Mouse (Mus musculus) midbrain, embryonic 14.5 days (tissue): ENCODE data around the gene Gm13290. TPM values are rescaled to one million over a fixed set of nuclear protein-coding genes. Genes with fewer than 3 reads are reported as not detected.
"Not testable (repeated sequence)": the region's sequence is repeated elsewhere in the genome, so short reads cannot be mapped to it uniquely, and the experiment has no call there.

Source experiments
- ATAC-seq: fragments of 200-750 bp; cut with Nextera tagmentation; 2 replicates; pipeline ENCODE4 v1.8.0; 2017; ENCODE audit warnings: moderate number of reproducible peaks, moderate library complexity; ENCODE audit not compliant: low FRiP score, low TSS enrichment
- DNase-seq: peaks from one replicate; pipeline ENCODE4 v3.0.0-alpha.2; 2015
- H3K27ac ChIP-seq: fragments of 300-500 bp; sonication (generic); replicated peaks from 2 replicates; pipeline ENCODE4 v1.5.1; 2014; ENCODE audit warnings: mild to moderate bottlenecking, low read depth, low read length, moderate library complexity
- H3K27me3 ChIP-seq: fragments of 300-500 bp; sonication (generic); 2 replicates; pipeline ENCODE4 v1.6.1; 2014; ENCODE audit warnings: low read length, control low read depth, mixed read lengths; ENCODE audit not compliant: control insufficient read depth, insufficient read depth
- H3K36me3 ChIP-seq: fragments of 300-500 bp; sonication (generic); 2 replicates; pipeline ENCODE4 v1.6.1; 2014; ENCODE audit warnings: low read length, control low read depth; ENCODE audit not compliant: control insufficient read depth, insufficient read depth
- H3K4me1 ChIP-seq: fragments of 300-500 bp; sonication (generic); 2 replicates; pipeline ENCODE4 v1.6.1; 2014; ENCODE audit warnings: mild to moderate bottlenecking, antibody characterized with exemption, low read length, control low read depth; ENCODE audit not compliant: control insufficient read depth, insufficient read depth
- H3K4me2 ChIP-seq: fragments of 300-500 bp; sonication (generic); 2 replicates; pipeline ENCODE4 v1.6.1; 2014; ENCODE audit warnings: mild to moderate bottlenecking, low read length, moderate library complexity
- H3K4me3 ChIP-seq: fragments of 300-500 bp; sonication (generic); replicated peaks from 2 replicates; pipeline ENCODE4 v1.5.1; 2014; ENCODE audit warnings: low read depth, low read length
- H3K9ac ChIP-seq: fragments of 300-500 bp; sonication (generic); replicated peaks from 2 replicates; pipeline ENCODE4 v1.6.1; 2014; ENCODE audit warnings: mild to moderate bottlenecking, low read length, moderate library complexity
- H3K9me3 ChIP-seq: fragments of 300-500 bp; sonication (generic); 2 replicates; pipeline ENCODE4 v1.6.1; 2016; ENCODE audit warnings: low read length, control low read depth, mixed read lengths; ENCODE audit not compliant: control insufficient read depth
- WGBS: fragments of 180-500 bp; shearing (Covaris S2); extraction: QIAGEN DNeasy Blood & Tissue Kit; methylation state at CpG from one replicate; pipeline ENCODE4 v1.1.7; 2014; 5-methylcytosine and 5-hydroxymethylcytosine counted together
- polyA plus RNA-seq: library from polyadenylated mRNA; unstranded; fragments of >200 nt; fragmentation: Nextera tagmentation; extraction: Ambion mirVana; gene quantifications from 2 replicates; pipeline ENCODE4 v1.2.1, GENCODE M21; 2014

The Gm13290 gene
- polyA plus RNA-seq, result not detected in 2 replicates

- H3K27ac ChIP-seq, ATAC-seq, H3K27me3 ChIP-seq, H3K9ac ChIP-seq, H3K4me2 ChIP-seq, H3K4me3 ChIP-seq, DNase-seq, H3K9me3 ChIP-seq, H3K36me3 ChIP-seq, H3K4me1 ChIP-seq: not testable (repeated sequence)
- WGBS, result no CpG with 5 or more reads among the region's 32 CpGs
These were observed at the start of gene Gm13290 for GRCm38 (mm10) chr4:88773534-88773933. Gene Gm13290 (plus strand): TSS chr4:88773834.

DNA sequence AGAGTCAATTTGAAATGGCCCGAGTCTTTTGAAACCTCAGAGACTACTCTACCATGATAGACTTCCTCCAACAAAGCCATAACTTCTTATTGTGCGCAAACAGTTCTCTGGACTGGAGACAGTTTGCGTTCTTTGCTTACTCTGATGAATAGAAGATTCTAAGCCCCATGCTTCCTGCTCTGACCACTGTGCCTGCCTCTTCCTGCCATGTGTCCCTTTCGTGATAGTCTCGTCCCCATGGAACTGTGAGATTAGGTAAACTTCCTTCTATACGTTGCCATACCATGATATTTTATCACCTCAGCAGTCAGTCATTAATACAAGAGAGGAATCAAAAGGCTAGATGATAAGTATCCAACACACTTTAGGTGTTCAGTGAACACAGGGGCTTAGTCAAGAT lies 46.9 kb upstream of the Gm13290 start:
- H3K4me1 ChIP-seq, result no peaks in the 10 kb centered on the region
- ATAC-seq, result no peak
- no peak for DNase-seq
- no peak overlapping the region for H3K4me2 ChIP-seq
- H3K36me3 ChIP-seq, result no peaks in the 10 kb centered on the region
- no peak overlapping the region for H3K27ac ChIP-seq
- H3K4me3 ChIP-seq, result no peak overlapping the region
- H3K9me3 ChIP-seq, result no peaks in the 10 kb centered on the region
- 93% methylated on average over 6 of the region's 6 CpGs for whole genome bisulfite sequencing
- H3K27me3 ChIP-seq, result no peaks in the 10 kb centered on the region
- H3K9ac ChIP-seq, result no peak overlapping the region

- Histone ChIP-seq H3K4me1 (no peaks in the 10 kb centered on the region), H3K36me3 (no peaks in the 10 kb centered on the region), H3K9ac (no peak overlapping the region), H3K4me2 (no peak overlapping the region), H3K27me3 (no peaks in the 10 kb centered on the region), H3K27ac (no peak overlapping the region), H3K9me3 (no peaks in the 10 kb centered on the region), H3K4me3 (no peak overlapping the region)
- DNase-seq, result peak; percentile 57
- ATAC-seq, result no peak
- WGBS, result 3% methylated on average over 1 of the region's 1 CpGs
These were observed 46.3 kb upstream of the Gm13290 start for GRCm38 (mm10) chr4:88727324-88727723.

DNA sequence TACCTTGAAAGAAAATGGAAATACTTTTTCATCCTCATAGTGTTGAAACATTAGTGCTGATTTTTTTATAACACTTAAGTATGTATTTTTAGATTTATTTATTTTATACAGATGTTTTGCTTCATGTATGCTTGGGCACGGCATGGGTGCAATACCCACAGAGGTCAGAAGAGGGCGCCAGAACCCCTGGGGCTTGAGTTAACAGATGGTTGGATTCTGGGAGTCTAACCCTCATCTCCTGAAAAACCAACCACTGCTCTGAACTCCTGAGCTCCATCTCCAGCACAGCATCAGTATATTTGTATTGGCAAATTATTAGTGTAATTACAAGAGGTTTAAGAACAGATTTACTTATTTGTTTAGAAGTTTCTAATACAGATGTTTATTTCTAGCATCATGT lies 35.2 kb upstream of the Gm13290 start:
- no peak for ATAC-seq
- Histone ChIP-seq H3K36me3 (no peaks in the 10 kb centered on the region), H3K27ac (no peak overlapping the region), H3K4me1 (no peaks in the 10 kb centered on the region), H3K27me3 (no peaks in the 10 kb centered on the region), H3K9ac (no peak overlapping the region), H3K4me2 (no peak overlapping the region), H3K9me3 (no peaks in the 10 kb centered on the region), H3K4me3 (no peak overlapping the region)
- peak; percentile 79 for DNase-seq
- WGBS, result 5% methylated on average over 2 of the region's 2 CpGs

DNA sequence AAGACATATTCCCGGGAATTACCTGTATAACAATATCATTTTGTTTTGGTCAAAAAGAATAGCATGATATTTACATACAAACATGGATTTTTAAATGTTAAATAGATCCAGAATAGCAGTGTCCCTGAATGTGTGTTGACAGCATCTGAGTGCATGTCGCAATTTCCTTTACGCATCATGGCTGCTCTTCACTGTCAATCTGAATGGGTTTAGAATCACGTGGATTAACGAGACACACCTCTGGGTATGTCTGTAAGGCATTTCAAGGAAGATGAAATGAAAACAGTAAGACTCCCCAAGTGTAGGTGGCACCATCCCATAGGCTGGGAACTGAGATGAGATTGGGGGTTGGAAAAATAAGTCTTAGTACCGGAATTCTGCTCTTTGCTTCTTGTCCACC lies 34.6 kb upstream of the Gm13290 start:
- no peaks in the 10 kb centered on the region for H3K36me3 ChIP-seq
- no peak overlapping the region for H3K4me2 ChIP-seq
- no peak overlapping the region for H3K4me3 ChIP-seq
- H3K9me3 ChIP-seq, result no peaks in the 10 kb centered on the region
- no peaks in the 10 kb centered on the region for H3K27me3 ChIP-seq
- ATAC-seq, result no peak
- H3K9ac ChIP-seq, result no peak overlapping the region
- DNase-seq, result no peak
- no peaks in the 10 kb centered on the region for H3K4me1 ChIP-seq
- 91% methylated on average over 6 of the region's 6 CpGs for WGBS
- H3K27ac ChIP-seq, result no peak overlapping the region

- no peaks in the 10 kb centered on the region for H3K9me3 ChIP-seq
- ATAC-seq (no peak), DNase-seq (no peak)
- H3K4me3 ChIP-seq, result no peak overlapping the region
- H3K9ac ChIP-seq, result no peak overlapping the region
- no peaks in the 10 kb centered on the region for H3K4me1 ChIP-seq
- H3K4me2 ChIP-seq, result no peak overlapping the region
- WGBS, result 94% methylated on average over 4 of the region's 4 CpGs
- H3K27me3 ChIP-seq, result no peaks in the 10 kb centered on the region
- no peak overlapping the region for H3K27ac ChIP-seq
- no peaks in the 10 kb centered on the region for H3K36me3 ChIP-seq
These were observed 32.2 kb upstream of the Gm13290 start for GRCm38 (mm10) chr4:88741426-88741825.

DNA sequence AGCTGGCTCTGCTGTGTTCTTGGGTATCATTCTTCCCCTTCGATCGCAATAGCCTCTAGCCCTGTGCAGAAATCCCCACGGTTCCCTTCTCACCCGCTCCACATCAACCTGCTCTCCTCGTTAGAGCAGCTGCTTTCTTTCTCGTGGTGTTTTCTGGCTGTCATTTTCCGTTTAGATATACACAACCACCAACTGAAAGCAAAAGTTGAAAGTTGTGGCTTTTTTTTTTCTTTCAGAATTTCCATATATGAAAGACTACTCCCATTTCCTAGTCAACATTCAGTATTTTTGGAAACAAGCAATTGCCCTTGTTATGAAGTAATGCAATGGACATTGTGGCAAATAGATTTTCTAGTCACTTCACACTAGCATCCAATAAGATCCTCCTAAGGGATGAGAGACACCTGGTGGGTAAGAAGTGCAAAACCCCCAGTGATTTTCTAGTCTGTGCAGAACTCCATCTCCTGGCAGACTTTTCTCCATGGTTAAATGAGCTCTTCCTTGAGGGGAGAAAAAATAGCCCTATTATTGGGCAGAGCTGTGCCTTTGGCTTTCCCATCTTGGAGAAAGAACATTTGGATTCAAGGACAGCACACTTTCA lies 30.8 kb upstream of the Gm13290 start:
- no peaks in the 10 kb centered on the region for H3K27me3 ChIP-seq
- no peaks in the 10 kb centered on the region for H3K4me1 ChIP-seq
- no peak overlapping the region for H3K4me3 ChIP-seq
- no peak for ATAC-seq
- no peaks in the 10 kb centered on the region for H3K9me3 ChIP-seq
- no peak overlapping the region for H3K9ac ChIP-seq
- no peak overlapping the region for H3K27ac ChIP-seq
- H3K4me2 ChIP-seq, result no peak overlapping the region
- no peaks in the 10 kb centered on the region for H3K36me3 ChIP-seq
- peak; percentile 9 for DNase-seq
- WGBS, result 80% methylated on average over 7 of the region's 7 CpGs

DNA sequence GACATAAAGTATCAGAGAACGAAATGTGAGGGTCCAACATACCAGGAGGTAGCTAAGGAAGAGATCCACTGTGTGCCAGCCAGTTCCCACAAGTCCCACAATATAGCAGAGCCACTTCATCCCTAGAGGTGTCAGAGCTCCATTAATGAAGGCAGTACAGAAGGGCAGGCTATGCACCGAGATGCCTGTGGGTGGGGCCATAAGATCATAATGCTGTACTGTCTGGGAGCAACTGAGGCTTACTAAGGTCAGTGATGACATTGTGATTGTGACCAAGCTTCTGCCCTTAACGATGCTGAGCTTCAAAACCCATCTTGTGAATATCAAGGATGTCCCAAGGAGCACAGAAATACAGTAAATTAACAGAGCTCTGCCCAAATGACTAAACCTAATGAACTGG lies 29.4 kb upstream of the Gm13290 start:
- 81% methylated on average over 3 of the region's 3 CpGs for whole genome bisulfite sequencing
- Histone ChIP-seq H3K4me2 (no peak overlapping the region), H3K9ac (no peak overlapping the region), H3K4me3 (no peak overlapping the region), H3K27ac (no peak overlapping the region), H3K27me3 (no peaks in the 10 kb centered on the region), H3K4me1 (no peaks in the 10 kb centered on the region), H3K36me3 (no peaks in the 10 kb centered on the region), H3K9me3 (no peaks in the 10 kb centered on the region)
- no peak for ATAC-seq
- DNase-seq, result no peak

DNA sequence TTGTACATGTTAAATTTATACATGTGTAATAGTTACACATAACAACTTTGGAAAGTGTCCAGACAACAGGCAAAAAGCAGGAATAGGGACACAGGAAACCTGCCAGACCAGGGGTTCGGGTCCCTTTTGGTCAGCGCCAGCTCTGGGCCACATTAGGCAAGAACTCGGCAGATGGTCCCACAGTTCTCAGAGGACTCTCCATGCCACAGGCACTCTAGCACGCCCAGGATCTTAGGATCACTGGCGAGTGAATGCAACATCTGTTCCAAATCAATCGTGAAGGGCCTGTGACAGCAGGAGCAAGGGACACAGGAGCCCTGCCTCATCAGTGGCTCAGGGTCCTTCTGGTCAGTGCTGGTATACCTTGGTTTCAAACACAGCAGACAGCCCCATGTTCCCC lies 23.7 kb upstream of the Gm13290 start:
- Histone ChIP-seq H3K27me3 (no peaks in the 10 kb centered on the region), H3K27ac (no peak overlapping the region), H3K36me3 (no peaks in the 10 kb centered on the region), H3K9me3 (no peaks in the 10 kb centered on the region), H3K4me2 (no peak overlapping the region), H3K4me3 (no peak overlapping the region), H3K4me1 (no peaks in the 10 kb centered on the region), H3K9ac (no peak overlapping the region)
- ATAC-seq (no peak), DNase-seq (no peak)
- WGBS, result 66% methylated on average over 6 of the region's 6 CpGs
